Mouse (Mus musculus): ENCODE data around the gene Cnr2. TPM values are rescaled to one million over a fixed set of nuclear protein-coding genes. Genes with fewer than 3 reads are reported as not detected.
A peak's percentile ranks its signal among the peaks of the same experiment; 100 is the strongest.

The Cnr2 gene
- polyA plus RNA-seq, 1 experiment from 2014 or later = 0.16 TPM

DNA sequence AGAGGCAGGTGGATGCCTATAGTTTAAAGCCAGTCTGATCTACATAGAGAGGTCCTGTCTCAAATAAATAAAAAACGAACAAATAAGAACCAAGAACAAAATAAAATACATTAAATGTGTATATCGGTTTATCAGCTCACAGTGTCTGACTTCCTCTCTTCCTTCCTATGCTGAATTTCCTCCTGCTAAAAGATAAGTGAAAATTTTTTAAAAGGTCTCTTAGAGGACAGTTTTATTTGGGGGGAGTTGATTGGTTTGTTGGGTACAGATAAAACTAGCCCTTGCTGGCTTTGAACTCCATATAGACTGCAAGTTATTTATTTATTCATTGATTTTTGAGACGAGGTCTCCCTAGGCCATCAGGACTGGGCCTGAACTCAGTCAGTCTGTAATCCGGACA, 18.2 kb downstream of the Cnr2 start:
- H3K9ac ChIP-seq (replicated peaks) = no peak overlapping the region
- H3K4me1 ChIP-seq (replicated peaks) = peaks cover 12% of the 10 kb centered on the region
- no peaks in the 10 kb centered on the region for H3K9me3 ChIP-seq
- no peak overlapping the region for H3K4me3 ChIP-seq (replicated peaks)
- no peak overlapping the region for H3K4me2 ChIP-seq (replicated peaks)
- H3K27ac ChIP-seq = peak overlapping the region; percentile 20
- ATAC-seq = no peak
- WGBS = 77% methylated on average over 4 of the region's 4 CpGs
- no peaks in the 10 kb centered on the region for H3K27me3 ChIP-seq
- no peaks in the 10 kb centered on the region for H3K36me3 ChIP-seq

- WGBS = 93% methylated on average over 13 of the region's 13 CpGs
Measured at GRCm38 (mm10) chr4:135918635-135919279, 23.6 kb downstream of the Cnr2 start.

DNA sequence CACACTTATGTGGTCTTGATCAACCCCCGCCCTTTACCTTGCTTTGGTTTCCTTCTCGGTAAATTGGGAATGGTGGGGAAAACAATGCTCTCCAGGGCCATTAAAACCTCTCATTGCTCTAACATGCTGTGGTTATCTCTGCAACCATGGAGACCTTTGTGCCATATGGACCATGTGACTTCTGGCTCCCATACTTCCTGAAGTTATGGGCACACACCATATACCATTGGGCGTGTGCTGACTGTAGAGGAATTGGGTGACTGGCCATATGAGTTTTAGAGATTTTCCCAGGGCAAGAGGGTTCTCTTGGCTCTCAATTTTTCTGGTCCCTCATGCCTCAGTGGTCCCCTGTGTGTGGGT, 24.1 kb downstream of the Cnr2 start:
- Histone ChIP-seq H3K36me3 (0 out of 2 replicates have a peak, but pooled peaks cover 6% of the 10 kb centered on the region), H3K9ac (replicated peaks) (no peak overlapping the region), H3K27ac (no peak overlapping the region), H3K9me3 (no peaks in the 10 kb centered on the region), H3K4me1 (replicated peaks) (peaks cover 19% of the 10 kb centered on the region), H3K4me3 (replicated peaks) (no peak overlapping the region), H3K4me2 (replicated peaks) (no peak overlapping the region), H3K27me3 (no peaks in the 10 kb centered on the region)
- 95% methylated on average over 3 of the region's 3 CpGs for WGBS
- no peak for ATAC-seq

More at GRCm38 (mm10) chr4:135918635-135919279, 23.6 kb downstream of the Cnr2 start:
- no peak for ATAC-seq
- 0 out of 2 replicates have a peak, but pooled peaks cover 6% of the 10 kb centered on the region for H3K36me3 ChIP-seq
- no peaks in the 10 kb centered on the region for H3K9me3 ChIP-seq
- no peak overlapping the region for H3K4me2 ChIP-seq (replicated peaks)
- H3K27me3 ChIP-seq = no peaks in the 10 kb centered on the region
- H3K9ac ChIP-seq (replicated peaks) = no peak overlapping the region
- H3K4me1 ChIP-seq (replicated peaks) = peaks cover 19% of the 10 kb centered on the region
- no peak overlapping the region for H3K27ac ChIP-seq
- H3K4me3 ChIP-seq (replicated peaks) = no peak overlapping the region

DNA sequence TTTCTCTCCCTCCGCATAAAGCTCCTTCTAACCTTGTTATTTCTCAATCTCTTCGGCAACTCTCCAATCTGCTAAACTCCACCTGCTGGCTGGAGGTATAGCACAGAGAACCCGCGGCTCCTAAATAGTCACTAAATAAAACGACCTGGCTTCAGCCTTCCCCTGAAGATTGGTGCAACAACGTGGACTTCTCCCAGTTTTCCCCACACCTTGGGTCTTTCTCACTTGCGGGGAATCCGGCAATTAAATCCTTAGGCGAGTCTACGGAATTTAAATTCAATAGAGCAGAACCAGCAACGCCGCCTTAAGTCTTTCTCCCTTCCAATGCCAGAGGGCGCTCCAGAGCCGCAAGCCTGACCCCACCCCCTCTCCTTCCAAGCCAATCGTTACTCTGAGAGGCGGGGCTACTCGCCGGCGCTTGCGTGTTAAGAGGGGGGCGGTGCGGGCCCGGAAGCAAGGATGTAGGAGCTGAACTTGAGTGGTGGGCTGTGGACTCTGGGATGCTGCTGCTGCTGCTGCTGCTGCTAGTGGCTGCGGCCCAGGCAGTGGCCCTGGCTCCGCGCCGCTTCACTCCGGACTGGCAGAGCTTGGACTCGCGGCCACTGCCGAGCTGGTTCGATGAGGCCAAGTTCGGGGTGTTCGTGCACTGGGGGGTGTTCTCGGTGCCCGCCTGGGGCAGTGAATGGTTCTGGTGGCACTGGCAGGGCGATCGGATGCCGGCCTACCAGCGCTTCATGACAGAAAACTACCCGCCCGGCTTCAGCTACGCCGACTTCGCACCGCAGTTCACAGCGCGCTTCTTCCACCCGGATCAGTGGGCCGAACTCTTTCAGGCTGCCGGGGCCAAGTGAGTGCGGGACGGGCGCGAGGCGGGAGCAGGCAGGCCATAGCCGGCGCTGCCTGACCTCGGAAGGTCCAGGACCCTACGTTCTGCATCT, 25.4 kb downstream of the Cnr2 start, which contains the start of gene Fuca1:
TSS of gene Fuca1 (plus strand) at position 432 of the 938 bp plus-strand sequence.
- peaks cover 16% of the 10 kb centered on the region for H3K36me3 ChIP-seq
- peak within 1 kb of the TSS; percentile 86 for H3K9ac ChIP-seq (replicated peaks)
- peaks cover 19% of the 10 kb centered on the region for H3K4me1 ChIP-seq (replicated peaks)
- ATAC-seq = peak; percentile 99
- no peaks in the 10 kb centered on the region for H3K9me3 ChIP-seq
- no peaks in the 10 kb centered on the region for H3K27me3 ChIP-seq
- H3K4me2 ChIP-seq (replicated peaks) = peak within 1 kb of the TSS; percentile 87
- WGBS = 2% methylated on average over 60 of the region's 60 CpGs
- peak within 1 kb of the TSS; percentile 77 for H3K4me3 ChIP-seq (replicated peaks)
- peak within 1 kb of the TSS; percentile 87 for H3K27ac ChIP-seq

- Histone ChIP-seq H3K9ac (replicated peaks) (peak overlapping the region; percentile 86), H3K4me1 (replicated peaks) (peaks cover 19% of the 10 kb centered on the region), H3K4me2 (replicated peaks) (peak overlapping the region; percentile 87), H3K36me3 (peaks cover 25% of the 10 kb centered on the region), H3K27ac (peak overlapping the region; percentile 87), H3K4me3 (replicated peaks) (peak overlapping the region; percentile 77), H3K27me3 (no peaks in the 10 kb centered on the region), H3K9me3 (no peaks in the 10 kb centered on the region)
- 9% methylated on average over 26 of the region's 26 CpGs for whole genome bisulfite sequencing
- no peak for ATAC-seq
Measured at GRCm38 (mm10) chr4:135921257-135922120, 26.3 kb downstream of the Cnr2 start.

GRCm38 (mm10) chr4:135922190-135922589, 27.0 kb downstream of the Cnr2 start:
- Histone ChIP-seq H3K4me1 (replicated peaks) (peaks cover 19% of the 10 kb centered on the region), H3K27me3 (no peaks in the 10 kb centered on the region), H3K36me3 (peaks cover 31% of the 10 kb centered on the region), H3K9ac (replicated peaks) (peak overlapping the region; percentile 86; the same call in 1 of the 2 replicates), H3K4me2 (replicated peaks) (peak overlapping the region; percentile 87), H3K27ac (no peak overlapping the region), H3K9me3 (no peaks in the 10 kb centered on the region), H3K4me3 (replicated peaks) (peak overlapping the region; percentile 77)
- ATAC-seq = no peak
- 90% methylated on average over 1 of the region's 1 CpGs for WGBS

GRCm38 (mm10) chr4:135924418-135924817, 29.2 kb downstream of the Cnr2 start:
- Histone ChIP-seq H3K9me3 (no peaks in the 10 kb centered on the region), H3K4me2 (replicated peaks) (no peak overlapping the region), H3K4me3 (replicated peaks) (no peak overlapping the region), H3K27ac (no peak overlapping the region), H3K36me3 (peaks cover 36% of the 10 kb centered on the region), H3K9ac (replicated peaks) (no peak overlapping the region), H3K4me1 (replicated peaks) (peaks cover 19% of the 10 kb centered on the region), H3K27me3 (no peaks in the 10 kb centered on the region)
- 90% methylated on average over 2 of the region's 2 CpGs for WGBS
- ATAC-seq = no peak

DNA sequence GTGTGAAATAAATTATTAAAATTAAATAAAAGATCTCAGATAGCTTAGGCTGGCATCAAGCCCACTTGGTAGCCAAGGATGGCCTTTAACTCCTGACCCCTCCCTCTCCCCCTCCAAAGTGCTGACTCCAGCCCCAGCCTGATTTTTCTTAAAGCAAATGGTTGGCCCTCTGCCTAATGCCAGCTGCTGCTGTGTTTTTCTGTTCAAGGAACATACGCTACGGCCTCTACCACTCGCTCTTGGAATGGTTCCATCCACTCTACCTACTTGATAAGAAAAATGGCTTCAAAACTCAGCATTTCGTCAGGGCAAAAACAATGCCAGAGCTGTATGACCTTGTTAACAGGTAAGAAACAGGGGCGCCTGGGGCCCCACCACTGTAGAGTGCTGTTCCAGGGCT, 30.1 kb downstream of the Cnr2 start:
- ATAC-seq = no peak
- Histone ChIP-seq H3K9me3 (no peaks in the 10 kb centered on the region), H3K27me3 (no peaks in the 10 kb centered on the region), H3K27ac (no peak overlapping the region), H3K9ac (replicated peaks) (no peak overlapping the region), H3K4me2 (replicated peaks) (no peak overlapping the region), H3K36me3 (peaks cover 36% of the 10 kb centered on the region), H3K4me1 (replicated peaks) (peaks cover 19% of the 10 kb centered on the region), H3K4me3 (replicated peaks) (no peak overlapping the region)
- WGBS = 89% methylated on average over 5 of the region's 5 CpGs

DNA sequence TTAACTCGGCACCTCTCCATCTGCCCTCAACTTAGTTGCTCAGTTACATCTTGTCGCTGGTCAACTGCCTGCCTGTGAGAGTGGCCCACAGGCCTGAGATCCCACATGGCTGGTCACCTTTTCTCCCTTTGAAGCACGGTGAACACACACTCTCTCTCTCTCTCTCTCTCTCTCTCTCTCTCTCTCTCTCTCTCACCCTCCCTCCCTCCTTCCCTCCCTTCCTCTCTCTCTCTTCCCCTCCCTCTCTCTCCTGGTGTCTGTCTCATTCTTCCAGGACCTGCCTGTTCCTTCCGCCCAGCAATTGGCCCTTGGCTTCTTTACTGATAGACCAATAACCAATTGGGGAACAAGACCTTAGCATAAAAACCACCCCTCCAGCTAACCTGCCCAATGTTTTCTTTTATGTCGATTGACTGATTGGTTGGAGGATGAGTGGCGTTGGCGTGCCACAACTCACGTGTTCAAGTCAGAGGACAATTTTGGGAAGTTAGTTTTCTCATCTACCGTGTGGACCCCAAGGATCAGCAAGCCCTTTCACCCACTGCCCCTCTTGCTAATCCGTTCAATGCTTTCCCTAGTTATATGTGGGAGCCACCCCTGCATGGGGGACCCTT, 31.1 kb downstream of the Cnr2 start:
- no peak overlapping the region for H3K4me2 ChIP-seq (replicated peaks)
- peaks cover 18% of the 10 kb centered on the region for H3K4me1 ChIP-seq (replicated peaks)
- H3K36me3 ChIP-seq = peaks cover 40% of the 10 kb centered on the region
- H3K27me3 ChIP-seq = no peaks in the 10 kb centered on the region
- no peak overlapping the region for H3K4me3 ChIP-seq (replicated peaks)
- no peak overlapping the region for H3K27ac ChIP-seq
- no peak for ATAC-seq
- H3K9me3 ChIP-seq = no peaks in the 10 kb centered on the region
- 89% methylated on average over 10 of the region's 10 CpGs for WGBS
- no peak overlapping the region for H3K9ac ChIP-seq (replicated peaks)

DNA sequence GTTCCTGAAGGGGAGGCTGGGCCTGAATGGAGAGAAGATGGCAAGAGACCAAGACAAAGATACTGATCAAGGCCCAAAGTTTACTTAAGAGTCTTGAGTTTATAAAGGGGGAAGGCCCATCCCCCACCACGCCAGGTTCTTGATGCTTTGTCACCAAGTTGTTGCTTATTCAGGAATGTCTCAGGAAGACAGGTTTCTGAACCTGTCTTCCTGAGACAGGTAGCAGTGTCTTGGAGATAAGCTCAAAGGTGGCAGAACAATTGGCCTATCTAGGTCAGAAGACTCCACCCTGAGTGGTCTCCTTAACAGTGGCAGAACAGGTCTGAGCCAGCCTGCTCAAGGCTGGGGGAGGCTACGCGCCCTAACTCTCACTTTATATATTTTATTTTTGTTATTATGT, 31.7 kb downstream of the Cnr2 start:
- Histone ChIP-seq H3K36me3 (peaks cover 42% of the 10 kb centered on the region), H3K27me3 (no peaks in the 10 kb centered on the region), H3K9ac (replicated peaks) (no peak overlapping the region), H3K4me3 (replicated peaks) (no peak overlapping the region), H3K9me3 (no peaks in the 10 kb centered on the region), H3K27ac (no peak overlapping the region), H3K4me1 (replicated peaks) (peaks cover 12% of the 10 kb centered on the region), H3K4me2 (replicated peaks) (no peak overlapping the region)
- 93% methylated on average over 3 of the region's 3 CpGs for WGBS
- ATAC-seq = no peak

GRCm38 (mm10) chr4:135928376-135928775, 33.2 kb downstream of the Cnr2 start:
- Histone ChIP-seq H3K27me3 (no peaks in the 10 kb centered on the region), H3K9ac (replicated peaks) (no peak overlapping the region), H3K4me1 (replicated peaks) (no peaks in the 10 kb centered on the region), H3K9me3 (no peaks in the 10 kb centered on the region), H3K36me3 (peaks cover 48% of the 10 kb centered on the region), H3K4me2 (replicated peaks) (no peak overlapping the region), H3K27ac (no peak overlapping the region), H3K4me3 (replicated peaks) (no peak overlapping the region)
- 86% methylated on average over 9 of the region's 9 CpGs for WGBS
- ATAC-seq = no peak
